Mouse (Mus musculus) adrenal gland, adult 8-10 months (tissue): ENCODE results near the gene Hs3st4. TPM values are rescaled to one million over a fixed set of nuclear protein-coding genes. Genes with fewer than 3 reads are reported as not detected.

Experiments
- DNase-seq: peaks from one replicate; pipeline ENCODE4 v3.0.0; 2022
- total RNA-seq, 4 experiments: library from RNA; stranded (reverse); gene quantifications; 2 replicates each; pipeline ENCODE4 v1.2.4; 2022

The Hs3st4 gene
- under 1 TPM in 2 of 4 experiments, not detected in 2; 0.06 to 0.09 TPM for total RNA-seq

- DNase-seq, result no peak
Observed at GRCm38 (mm10) chr7:123982461-123983038, at the start of gene Hs3st4. Gene Hs3st4, plus strand, starts transcription at chr7:123982869.

- no peak for DNase-seq
Observed at GRCm38 (mm10) chr7:123946836-123947235, 35.8 kb upstream of the Hs3st4 start.

- no peak for DNase-seq
Observed at GRCm38 (mm10) chr7:123963021-123963420, 19.6 kb upstream of the Hs3st4 start.

- no peak for DNase-seq
Observed at GRCm38 (mm10) chr7:123964559-123965142, 18.0 kb upstream of the Hs3st4 start.

- no peak for DNase-seq
Observed at GRCm38 (mm10) chr7:123965515-123965914, 17.2 kb upstream of the Hs3st4 start.

- no peak for DNase-seq
Observed at GRCm38 (mm10) chr7:123975441-123975840, 7.2 kb upstream of the Hs3st4 start.

- no peak for DNase-seq
Observed at GRCm38 (mm10) chr7:123981435-123981834, 1.2 kb upstream of the Hs3st4 start.

GRCm38 (mm10) chr7:123982010-123982409 is 659 bp upstream of the Hs3st4 start:
- DNase-seq, result no peak

GRCm38 (mm10) chr7:123983177-123984046 is 743 bp downstream of the Hs3st4 start:
- DNase-seq, result no peak

GRCm38 (mm10) chr7:123992121-123992520 is 9.5 kb downstream of the Hs3st4 start:
- DNase-seq, result no peak

GRCm38 (mm10) chr7:123997266-123997665 is 14.6 kb downstream of the Hs3st4 start:
- no peak for DNase-seq

- DNase-seq, result no peak
Observed at GRCm38 (mm10) chr7:123998601-123999000, 15.9 kb downstream of the Hs3st4 start.

GRCm38 (mm10) chr7:124026908-124027307 is 44.2 kb downstream of the Hs3st4 start:
- DNase-seq, result no peak

- DNase-seq, result no peak
Observed at GRCm38 (mm10) chr7:124032236-124032635, 49.6 kb downstream of the Hs3st4 start.

- no peak for DNase-seq
Observed at GRCm38 (mm10) chr7:124033332-124033731, 50.7 kb downstream of the Hs3st4 start.

GRCm38 (mm10) chr7:124037281-124037700 is 54.6 kb downstream of the Hs3st4 start:
- DNase-seq, result no peak

- DNase-seq, result no peak
Observed at GRCm38 (mm10) chr7:124039142-124039541, 56.5 kb downstream of the Hs3st4 start.

- no peak for DNase-seq
Observed at GRCm38 (mm10) chr7:124047382-124047781, 64.7 kb downstream of the Hs3st4 start.

GRCm38 (mm10) chr7:124048971-124049370 is 66.3 kb downstream of the Hs3st4 start:
- no peak for DNase-seq

- DNase-seq, result no peak
Observed at GRCm38 (mm10) chr7:124050421-124050820, 67.8 kb downstream of the Hs3st4 start.

- DNase-seq, result no peak
Observed at GRCm38 (mm10) chr7:124083741-124084140, 101.1 kb downstream of the Hs3st4 start.

- DNase-seq, result no peak
Observed at GRCm38 (mm10) chr7:124129019-124129418, 146.3 kb downstream of the Hs3st4 start.

GRCm38 (mm10) chr7:124131312-124131711 is 148.6 kb downstream of the Hs3st4 start:
- DNase-seq, result peak; percentile 3
